Mouse (Mus musculus) stomach, embryonic 16.5 days (tissue): Measurements from ENCODE around the gene Hectd4. TPM values are rescaled to one million over a fixed set of nuclear protein-coding genes. Genes with fewer than 3 reads are reported as not detected.

Experiments used
- ATAC-seq: fragments of 200-750 bp; cut with Nextera tagmentation; 2 replicates; pipeline ENCODE4 v1.8.0; 2017; ENCODE audit warnings: moderate number of reproducible peaks, moderate TSS enrichment; ENCODE audit not compliant: insufficient read depth, low FRiP score
- H3K27ac ChIP-seq: fragments of 300-500 bp; sonication (generic); 2 replicates; pipeline ENCODE4 v1.5.1; 2014; ENCODE audit warnings: low read length
- H3K27me3 ChIP-seq: fragments of 300-500 bp; sonication (generic); 2 replicates; pipeline ENCODE4 v1.6.1; 2014; ENCODE audit warnings: low read length, control low read depth, mixed read lengths; ENCODE audit not compliant: control insufficient read depth, insufficient read depth
- H3K36me3 ChIP-seq: fragments of 300-500 bp; sonication (generic); 2 replicates; pipeline ENCODE4 v1.6.1; 2014; ENCODE audit warnings: low read length; ENCODE audit not compliant: control insufficient read depth, insufficient read depth
- H3K4me1 ChIP-seq: fragments of 300-500 bp; sonication (generic); 2 replicates; pipeline ENCODE4 v1.6.1; 2014; ENCODE audit warnings: low read length, control low read depth, mixed read lengths; ENCODE audit not compliant: control insufficient read depth, insufficient read depth
- H3K4me2 ChIP-seq: fragments of 300-500 bp; sonication (generic); 2 replicates; pipeline ENCODE4 v1.6.1; 2014; ENCODE audit warnings: low read depth, low read length, mixed read lengths
- H3K4me3 ChIP-seq: fragments of 300-500 bp; sonication (generic); replicated peaks from 2 replicates; pipeline ENCODE4 v1.5.1; 2014; ENCODE audit warnings: mild to moderate bottlenecking, low read length
- H3K9ac ChIP-seq: fragments of 300-500 bp; sonication (generic); 2 replicates; pipeline ENCODE4 v1.6.1; 2014; ENCODE audit warnings: low read length
- H3K9me3 ChIP-seq: fragments of 300-500 bp; sonication (generic); replicated peaks from 2 replicates; pipeline ENCODE4 v1.6.1; 2016; ENCODE audit warnings: low read length, control low read depth; ENCODE audit not compliant: control insufficient read depth
- WGBS: fragments of 180-500 bp; shearing (Covaris S2); extraction: QIAGEN DNeasy Blood & Tissue Kit; methylation state at CpG from one replicate; pipeline ENCODE4 v1.1.7; 2014; 5-methylcytosine and 5-hydroxymethylcytosine counted together
- polyA plus RNA-seq: library from polyadenylated mRNA; unstranded; fragments of >200 nt; fragmentation: Nextera tagmentation; extraction: Ambion mirVana; gene quantifications from 2 replicates; pipeline ENCODE4 v1.2.1, GENCODE M21; 2015

Hectd4 gene
- 3.7 and 4.1 TPM in 2 replicates for polyA plus RNA-seq

GRCm38 (mm10) chr5:121219980-121220731 lies at the start of gene Hectd4:
Hectd4 (plus strand) TSS chr5:121220219.
- peak within 1 kb of the TSS; percentile 72 for H3K4me2 ChIP-seq
- peak; percentile 94 for ATAC-seq

DNA sequence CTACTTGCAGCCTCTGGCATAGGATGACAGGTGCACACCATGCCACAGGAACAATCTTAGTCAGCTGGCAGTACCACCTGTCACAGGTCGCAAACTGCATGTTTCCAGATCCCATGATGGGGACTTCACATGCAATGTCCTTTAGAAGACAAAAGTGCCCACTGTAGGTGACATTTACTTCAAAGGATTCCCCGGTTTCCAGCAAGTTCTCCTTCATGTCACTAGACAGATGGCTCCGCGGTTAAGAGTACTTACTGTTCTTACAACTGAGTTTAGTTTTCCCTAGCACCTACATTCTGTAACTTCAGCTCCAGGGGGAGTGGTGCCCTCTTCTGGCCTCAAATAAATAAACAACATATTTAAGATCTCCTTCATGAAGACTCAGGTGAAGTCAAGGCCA lies 47.2 kb upstream of the Hectd4 start:
- Histone ChIP-seq H3K9me3 (no peaks in the 10 kb centered on the region), H3K36me3 (no peaks in the 10 kb centered on the region), H3K4me2 (no peak overlapping the region), H3K4me1 (no peaks in the 10 kb centered on the region), H3K27me3 (no peaks in the 10 kb centered on the region), H3K9ac (no peak overlapping the region), H3K4me3 (no peak overlapping the region), H3K27ac (no peak overlapping the region)
- WGBS: 84% methylated on average over 4 of the region's 4 CpGs
- no peak for ATAC-seq

More at GRCm38 (mm10) chr5:121219980-121220731, at the start of gene Hectd4:
- peak within 1 kb of the TSS; percentile 80 for H3K27ac ChIP-seq
- H3K27me3 ChIP-seq: no peaks in the 10 kb centered on the region
- H3K4me1 ChIP-seq: peaks cover 13% of the 10 kb centered on the region
- H3K4me3 ChIP-seq: peak within 1 kb of the TSS; percentile 97
- no peaks in the 10 kb centered on the region for H3K9me3 ChIP-seq
- peak within 1 kb of the TSS; percentile 93 for H3K9ac ChIP-seq
- no peaks in the 10 kb centered on the region for H3K36me3 ChIP-seq
- under 1% methylated on average over 60 of the region's 90 CpGs for WGBS

- H3K4me1 ChIP-seq: no peaks in the 10 kb centered on the region; the same call in 1 of the 2 replicates
- no peak for ATAC-seq
Measured at GRCm38 (mm10) chr5:121179077-121179857, 40.8 kb upstream of the Hectd4 start.

GRCm38 (mm10) chr5:121183269-121183668 lies 36.8 kb upstream of the Hectd4 start:
- H3K36me3 ChIP-seq: no peaks in the 10 kb centered on the region
- H3K4me3 ChIP-seq: no peak overlapping the region
- H3K4me1 ChIP-seq: peaks cover 25% of the 10 kb centered on the region
- no peak for ATAC-seq
- H3K9me3 ChIP-seq: no peaks in the 10 kb centered on the region
- no peak overlapping the region for H3K9ac ChIP-seq
- H3K4me2 ChIP-seq: no peak overlapping the region
- no peaks in the 10 kb centered on the region for H3K27me3 ChIP-seq
- WGBS: 84% methylated on average over 9 of the region's 9 CpGs
- no peak overlapping the region for H3K27ac ChIP-seq

More at GRCm38 (mm10) chr5:121179077-121179857, 40.8 kb upstream of the Hectd4 start:
- Histone ChIP-seq H3K9me3 (no peaks in the 10 kb centered on the region), H3K9ac (no peak overlapping the region), H3K4me3 (no peak overlapping the region), H3K36me3 (no peaks in the 10 kb centered on the region), H3K4me2 (no peak overlapping the region), H3K27ac (no peak overlapping the region), H3K27me3 (no peaks in the 10 kb centered on the region)
- 64% methylated on average over 9 of the region's 9 CpGs for WGBS

DNA sequence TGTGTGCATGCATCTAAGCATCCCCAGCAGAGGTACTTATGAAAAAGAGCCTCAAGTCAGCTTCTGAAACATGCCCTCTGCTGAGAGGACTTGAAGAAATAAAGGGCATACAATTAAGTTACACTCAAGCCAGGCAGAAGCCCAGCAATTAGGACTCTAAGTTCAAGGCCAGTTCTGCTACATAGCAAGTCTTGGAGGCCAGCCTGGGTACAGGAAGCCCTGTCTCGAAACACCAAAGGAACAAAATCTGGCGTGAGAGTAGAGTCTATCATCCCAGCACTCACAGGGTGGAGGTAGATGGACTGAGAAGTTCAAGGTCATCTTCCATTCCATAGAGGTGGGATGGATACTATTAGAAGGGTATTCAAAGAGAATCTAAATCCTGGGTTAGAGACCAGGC lies 35.6 kb upstream of the Hectd4 start:
- no peak for ATAC-seq
- H3K4me1 ChIP-seq: peaks cover 33% of the 10 kb centered on the region
- no peaks in the 10 kb centered on the region for H3K36me3 ChIP-seq
- H3K4me2 ChIP-seq: no peak overlapping the region
- no peaks in the 10 kb centered on the region for H3K9me3 ChIP-seq
- WGBS: 74% methylated on average over 2 of the region's 2 CpGs
- no peak overlapping the region for H3K27ac ChIP-seq
- H3K4me3 ChIP-seq: no peak overlapping the region
- no peaks in the 10 kb centered on the region for H3K27me3 ChIP-seq
- H3K9ac ChIP-seq: no peak overlapping the region

- Histone ChIP-seq H3K36me3 (no peaks in the 10 kb centered on the region), H3K4me3 (no peak overlapping the region), H3K9me3 (no peaks in the 10 kb centered on the region), H3K27me3 (no peaks in the 10 kb centered on the region), H3K9ac (no peak overlapping the region), H3K27ac (peak overlapping the region; percentile 67), H3K4me2 (no peak overlapping the region; the same call in 1 of the 2 replicates), H3K4me1 (peaks cover 34% of the 10 kb centered on the region)
- 37% methylated on average over 11 of the region's 11 CpGs for WGBS
- no peak; the same call in 1 of the 2 replicates for ATAC-seq
Measured at GRCm38 (mm10) chr5:121184945-121185551, 35.0 kb upstream of the Hectd4 start.

- Histone ChIP-seq H3K4me2 (no peak overlapping the region), H3K9ac (no peak overlapping the region), H3K4me1 (peaks cover 42% of the 10 kb centered on the region), H3K4me3 (no peak overlapping the region), H3K27ac (no peak overlapping the region), H3K9me3 (no peaks in the 10 kb centered on the region), H3K36me3 (no peaks in the 10 kb centered on the region), H3K27me3 (no peaks in the 10 kb centered on the region)
- WGBS: 88% methylated on average over 8 of the region's 8 CpGs
- no peak for ATAC-seq
Measured at GRCm38 (mm10) chr5:121187580-121188001, 32.4 kb upstream of the Hectd4 start.

GRCm38 (mm10) chr5:121188265-121188664 lies 31.8 kb upstream of the Hectd4 start:
- Histone ChIP-seq H3K9me3 (no peaks in the 10 kb centered on the region), H3K36me3 (no peaks in the 10 kb centered on the region), H3K27me3 (no peaks in the 10 kb centered on the region), H3K9ac (no peak overlapping the region), H3K4me1 (peaks cover 42% of the 10 kb centered on the region), H3K27ac (no peak overlapping the region), H3K4me2 (no peak overlapping the region), H3K4me3 (no peak overlapping the region)
- WGBS: 93% methylated on average over 9 of the region's 9 CpGs
- no peak for ATAC-seq
